Mouse (Mus musculus): ENCODE results near the gene Alg5.

- TF ChIP-seq CTCF (IDR thresholded peaks at IDR 0.05; ENCODE audit: low read depth): no peak
- TF ChIP-seq EP300 (optimal IDR thresholded peaks at IDR 0.05): no peak
Observed at GRCm38 (mm10) chr3:54768592-54768991, 33.3 kb downstream of the Alg5 start.
